Mouse (Mus musculus): ENCODE measurements around the gene Eif1.

- TF ChIP-seq GATA1 (IDR thresholded peaks at IDR 0.05; ENCODE audit: borderline replicate concordance, low read length) (no peak), FLI1 (IDR thresholded peaks at IDR 0.05; ENCODE audit: low read length) (no peak)
These were observed 3.9 kb downstream of the Eif1 start for GRCm38 (mm10) chr11:100323578-100323977.
